Mouse (Mus musculus): ENCODE measurements around the gene Prkn.

- no peak for TF ChIP-seq POLR2AphosphoS2 (IDR thresholded peaks at IDR 0.05; ENCODE audit: low read length)
- TF ChIP-seq POLR2A (IDR thresholded peaks at IDR 0.05; ENCODE audit: control insufficient read depth in 1 of 2, insufficient read depth in 1 of 2, low read depth in 1 of 2, low read length in 2 of 2, poor library complexity in 1 of 2): no peak
- TF ChIP-seq GABPA (IDR thresholded peaks at IDR 0.05; ENCODE audit: low read depth, low read length): no peak
- TF ChIP-seq GATA1 (IDR thresholded peaks at IDR 0.05; ENCODE audit: low read depth, low read length): no peak
- TF ChIP-seq MAX (IDR thresholded peaks at IDR 0.05; ENCODE audit: low read length): no peak
- no peak for TF ChIP-seq CTCF (IDR thresholded peaks at IDR 0.05 in 2 of 3, conservative IDR thresholded peaks at IDR 0.05 in 1 of 3; ENCODE audit: control insufficient read depth in 1 of 3, insufficient read depth in 1 of 3, low read depth in 2 of 3, low read length in 3 of 3, poor library complexity in 1 of 3, severe bottlenecking in 1 of 3)
- TF ChIP-seq MEF2A (IDR thresholded peaks at IDR 0.05; ENCODE audit: extremely low read depth, insufficient replicate concordance, low read depth, low read length, poor library complexity, severe bottlenecking): no peak
- TF ChIP-seq ZNF384 (IDR thresholded peaks at IDR 0.05; ENCODE audit: low read depth, low read length): no peak
- no peak for TF ChIP-seq MAFK (IDR thresholded peaks at IDR 0.05; ENCODE audit: borderline replicate concordance, low read depth, low read length)
Measured at GRCm38 (mm10) chr17:11235273-11235672, 395.1 kb downstream of the Prkn start.

Data from MEL (cell line).